8 mouse cellular contexts compared by ENCODE assay signal in the genomic region with DNA sequence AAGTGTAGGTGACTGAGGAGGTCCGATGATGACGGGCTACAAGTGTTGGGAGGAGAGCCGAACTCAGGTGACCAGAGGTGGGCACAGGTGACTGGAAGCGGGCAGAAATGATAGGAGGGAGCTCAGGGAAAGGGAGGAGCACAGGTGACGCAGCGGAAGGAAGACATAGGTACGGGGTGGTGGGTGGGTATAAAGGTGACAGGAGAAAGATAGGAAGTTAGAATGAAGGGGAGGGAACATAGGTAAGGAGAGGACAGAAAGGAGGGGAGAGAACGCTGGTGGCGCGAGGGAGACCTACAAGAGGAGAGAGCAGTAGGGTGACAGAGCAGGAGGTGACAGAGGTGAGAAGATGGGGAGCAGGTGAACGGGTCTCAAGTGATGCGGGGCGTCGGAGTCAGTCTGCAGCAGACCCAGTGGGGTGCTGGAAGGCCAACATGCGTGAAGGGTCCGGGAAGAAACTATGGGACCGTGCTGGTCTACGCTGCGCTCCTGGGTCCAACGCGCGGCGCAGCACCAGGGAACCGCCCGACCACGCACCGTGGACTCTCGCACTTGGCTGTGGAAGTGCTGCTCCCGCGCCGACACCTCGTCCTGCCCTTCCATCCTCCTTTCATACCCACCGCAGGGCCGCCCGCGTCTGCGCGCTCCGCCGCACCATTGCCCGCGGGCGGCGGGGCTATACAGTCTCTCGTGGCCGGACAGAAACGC. TPM values are rescaled to one million over a fixed set of nuclear protein-coding genes. Genes with fewer than 3 reads are reported as not detected.
DNase-seq lines count a peak whose midpoint lies in the region; ATAC-seq and TF ChIP-seq lines count a peak whose summit lies in the region.

No protein-coding gene starts in this region.

- CTCF ChIA-PET in Patski (lab: Charles Lee), result interaction anchor here (1.4 to 3.3 kb wide), 2 partner anchors 11 to 396 kb away, joined by 3 to 18 read pairs; no protein-coding TSS in a partner anchor

- no peaks in the 10 kb centered on the region for H3K36me3 ChIP-seq in E14TG2a.4 (ENCODE audit: insufficient read depth, low read length)
- no peaks in the 10 kb centered on the region for H3K36me3 ChIP-seq in forebrain, embryonic 10.5 days (replicated peaks)
- H3K36me3 ChIP-seq in liver, embryonic 13.5 days, result no peaks in the 10 kb centered on the region

- WGBS in forebrain, embryonic 10.5 days, result 1% methylated on average over 47 of the region's 47 CpGs
- 2% methylated on average over 47 of the region's 47 CpGs for WGBS in liver, embryonic 13.5 days (ENCODE audit: insufficient replicate concordance)

- peak; percentile 71 for ATAC-seq in Patski
- peak; percentile 74 for ATAC-seq in liver, embryonic 13.5 days (ENCODE audit: low read depth)
- peak; percentile 16 for ATAC-seq in monocyte, adult 5-6 weeks (replicated peaks; ENCODE audit: insufficient number of reproducible peaks, low FRiP score, low TSS enrichment, poor library complexity, severe bottlenecking)

- H3K27ac ChIP-seq in forebrain, embryonic 10.5 days, result peak overlapping the region; percentile 89
- peak overlapping the region; percentile 86 for H3K27ac ChIP-seq in liver, embryonic 13.5 days

- in situ Hi-C loops in Patski (cut with MboI; ENCODE audit: low pct_unique_long_range_greater_than_20kb), result loop anchor here (25.0 kb wide), 1 partner anchor 710 kb away; no protein-coding TSS in a partner anchor

- DNase-seq in Patski (ENCODE audit: low read depth, low spot score), result no peak
- DNase-seq in forebrain, embryonic 10.5 days (ENCODE audit: extremely low spot score, low spot score), result no peak
- peak; percentile 21 for DNase-seq in kidney, adult 18-20 months
- peak; percentile 24 for DNase-seq in liver, embryonic 13.5 days
- DNase-seq in spleen, postnatal 36 days (ENCODE audit: low spot score in 2 of 2), result no peak
- DNase-seq in Muller cell, postnatal 12 days (ENCODE audit: inconsistent ontology term), result no peak

- peaks cover 8% of the 10 kb centered on the region; the same call in 1 of the 2 replicates for H3K27me3 ChIP-seq in E14TG2a.4 (ENCODE audit: insufficient read depth, low read length)
- no peaks in the 10 kb centered on the region for H3K27me3 ChIP-seq in Patski
- peaks cover 11% of the 10 kb centered on the region for H3K27me3 ChIP-seq in forebrain, embryonic 10.5 days (ENCODE audit: poor library complexity, severe bottlenecking)
- no peaks in the 10 kb centered on the region; the same call in 1 of the 2 replicates for H3K27me3 ChIP-seq in liver, embryonic 13.5 days

- H3K4me3 ChIP-seq in E14TG2a.4 (replicated peaks; ENCODE audit: low read length), result peak overlapping the region; percentile 96
- peak overlapping the region; percentile 89 for H3K4me3 ChIP-seq in forebrain, embryonic 10.5 days
- peak overlapping the region; percentile 83 for H3K4me3 ChIP-seq in liver, embryonic 13.5 days (replicated peaks)

- peak overlapping the region; percentile 95 for H3K4me2 ChIP-seq in liver, embryonic 13.5 days

- 0 out of 2 replicates have a peak, but pooled peaks cover 4% of the 10 kb centered on the region for H3K9me3 ChIP-seq in E14TG2a.4 (ENCODE audit: low read length)
- H3K9me3 ChIP-seq in forebrain, embryonic 10.5 days, result peaks cover 2% of the 10 kb centered on the region; the same call in 1 of the 2 replicates
- H3K9me3 ChIP-seq in liver, embryonic 13.5 days (replicated peaks), result no peaks in the 10 kb centered on the region

- H3K4me1 ChIP-seq in E14TG2a.4 (replicated peaks; ENCODE audit: low read depth, low read length), result peaks cover 38% of the 10 kb centered on the region
- H3K4me1 ChIP-seq in forebrain, embryonic 10.5 days, result peaks cover 17% of the 10 kb centered on the region
- peaks cover 32% of the 10 kb centered on the region for H3K4me1 ChIP-seq in liver, embryonic 13.5 days (replicated peaks)

- POLR2A ChIA-PET in Patski (lab: Charles Lee), result interaction anchor here (1.1 to 2.2 kb wide), 2 partner anchors 11 to 192 kb away, joined by 3 to 12 read pairs; a partner anchor contains a TSS

- H3K9ac ChIP-seq in liver, embryonic 13.5 days, result peak overlapping the region; percentile 83

- no peak for TF ChIP-seq CTCF in E14TG2a.4 (conservative IDR thresholded peaks at IDR 0.05; ENCODE audit: low read length)
- TF ChIP-seq CTCF in Patski (IDR thresholded peaks at IDR 0.05), result no peak

RNA-seq across cellular contexts. Expression of a gene that starts 0.4 kb away (rescaled TPM):
- 15.5 TPM for polyA plus RNA-seq in Patski (2021)
- polyA plus RNA-seq in forebrain, embryonic 10.5 days (2016; fragmentation: Nextera tagmentation; extraction: Ambion mirVana), result 9.1 and 9.7 TPM in 2 replicates
- 3.3 and 3.5 TPM in 2 replicates for polyA plus RNA-seq in liver, embryonic 13.5 days (2015; fragmentation: Nextera tagmentation; extraction: Ambion mirVana)
- total RNA-seq in monocyte, adult 5-6 weeks (2017), result 0.43 to 2.2 TPM (median 1.1 TPM) in 3 replicates

RNA-seq across cellular contexts. Expression of a gene that starts 56.7 kb away (rescaled TPM):
- 41.1 TPM for polyA plus RNA-seq in Patski (2021)
- polyA plus RNA-seq in forebrain, embryonic 10.5 days (2016; fragmentation: Nextera tagmentation; extraction: Ambion mirVana), result 35.1 and 40.6 TPM in 2 replicates
- 19.4 and 25.1 TPM in 2 replicates for polyA plus RNA-seq in liver, embryonic 13.5 days (2015; fragmentation: Nextera tagmentation; extraction: Ambion mirVana)
- 10.8 to 14.1 TPM (median 10.9 TPM) in 3 replicates for total RNA-seq in monocyte, adult 5-6 weeks (2017)

Comparison
In these comparisons a context has a peak if more than half of its experiments do, and no peak if none do; other contexts are left out.
1. ATAC-seq: peak in every context shown above with its lines; median percentile 74 in liver, embryonic 13.5 days; 71 in Patski; 16 in monocyte, adult 5-6 weeks.
2. DNase-seq: peak in kidney, adult 18-20 months (single experiment) and liver, embryonic 13.5 days (single experiment); none in Patski (single experiment), forebrain, embryonic 10.5 days (single experiment), spleen, postnatal 36 days (0 of 2) and Muller cell, postnatal 12 days (single experiment).
3. Peak in every context shown above with its lines, with median percentiles within 50 percentile points of each other: H3K4me3 ChIP-seq.